Mouse (Mus musculus) skeletal muscle tissue, adult 2 months (tissue): ENCODE results near the gene Bcl2.
"Not testable (repeated sequence)": the region's sequence is repeated elsewhere in the genome, so short reads cannot be mapped to it uniquely, and the experiment has no call there.

Experiments used
- DNase-seq: peaks from one replicate; pipeline ENCODE4 v3.0.0-alpha.2; 2012; ENCODE audit warnings: low read depth, low spot score

The Bcl2 gene

GRCm38 (mm10) chr1:106559116-106559605 is 154.9 kb downstream of the Bcl2 start:
- no peak for DNase-seq

DNA sequence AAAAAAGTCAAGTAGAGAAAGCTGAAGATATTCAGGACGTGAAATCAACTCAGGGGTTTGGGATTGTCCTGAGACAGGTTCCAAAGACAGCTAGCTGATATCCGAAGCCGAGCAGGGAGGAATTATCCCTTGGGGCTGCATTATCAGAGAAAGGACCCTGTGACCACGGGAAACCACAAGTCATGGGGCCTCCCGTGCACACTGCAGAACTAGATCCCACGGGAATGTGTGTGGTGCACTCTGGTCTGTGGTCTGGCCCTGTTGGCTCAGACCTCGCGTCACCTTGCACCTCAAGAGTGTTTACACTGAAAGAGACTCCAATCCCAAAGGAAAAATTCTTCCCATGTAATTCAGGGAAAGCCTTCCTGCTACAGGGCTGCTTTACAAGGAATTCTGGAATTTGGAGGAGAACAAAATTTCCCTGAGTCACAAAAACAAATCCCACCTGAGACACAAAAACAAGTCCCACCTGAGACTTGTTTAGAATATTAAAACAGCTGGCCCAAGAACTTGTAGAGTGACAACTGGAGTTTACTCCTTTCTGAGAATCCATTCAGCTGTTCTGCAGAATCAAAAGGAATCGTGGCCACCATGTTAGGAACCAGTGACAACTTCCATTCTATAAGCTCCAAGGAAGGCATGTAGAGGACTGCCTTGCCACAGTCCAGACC is 158.4 kb downstream of the Bcl2 start:
- no peak for DNase-seq

DNA sequence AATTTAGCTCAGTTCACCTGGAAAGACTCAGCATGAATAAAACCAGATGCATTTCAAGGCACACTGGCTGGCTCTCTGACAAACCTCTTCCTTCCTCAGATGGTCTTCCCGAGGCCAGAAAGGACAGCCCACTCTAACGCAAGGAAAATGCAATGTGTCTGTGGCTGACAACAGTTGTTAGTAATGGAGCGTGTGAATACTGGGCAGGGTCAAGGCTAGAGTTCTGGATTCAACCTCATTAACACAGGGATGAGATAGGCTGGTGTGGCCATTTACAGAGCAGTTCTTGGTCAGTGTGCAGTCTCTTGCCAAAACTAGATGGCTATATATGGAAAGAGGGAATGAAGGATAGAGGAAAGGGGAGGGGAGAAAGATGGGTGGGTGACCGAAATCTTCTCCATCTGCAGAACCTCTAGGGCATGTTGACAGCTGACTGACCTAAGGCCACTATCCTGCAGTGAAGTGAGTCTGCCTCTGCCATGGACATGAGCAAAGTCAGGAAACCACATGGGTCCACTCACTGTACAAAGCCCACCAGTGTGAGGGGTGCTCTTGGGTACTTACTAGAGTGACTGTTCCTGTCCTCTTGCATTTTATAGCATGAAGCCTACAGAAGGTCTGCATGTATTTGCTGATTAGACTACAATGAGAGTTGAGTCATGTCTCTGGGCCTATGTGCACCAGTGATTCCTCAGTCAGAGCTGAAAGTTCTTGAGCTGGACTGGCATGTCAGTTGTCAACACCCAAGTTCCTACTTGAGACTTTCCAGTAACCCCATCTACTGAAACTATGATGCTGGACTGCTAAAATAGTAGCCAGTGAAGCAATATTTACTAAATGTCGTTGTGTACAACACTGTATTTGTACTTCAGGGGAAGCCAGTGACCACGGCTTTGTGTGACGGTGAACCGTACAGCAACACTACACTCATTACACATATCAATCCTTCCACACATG is 159.9 kb downstream of the Bcl2 start:
- DNase-seq = no peak

GRCm38 (mm10) chr1:106552856-106553255 is 161.2 kb downstream of the Bcl2 start:
- no peak for DNase-seq

DNA sequence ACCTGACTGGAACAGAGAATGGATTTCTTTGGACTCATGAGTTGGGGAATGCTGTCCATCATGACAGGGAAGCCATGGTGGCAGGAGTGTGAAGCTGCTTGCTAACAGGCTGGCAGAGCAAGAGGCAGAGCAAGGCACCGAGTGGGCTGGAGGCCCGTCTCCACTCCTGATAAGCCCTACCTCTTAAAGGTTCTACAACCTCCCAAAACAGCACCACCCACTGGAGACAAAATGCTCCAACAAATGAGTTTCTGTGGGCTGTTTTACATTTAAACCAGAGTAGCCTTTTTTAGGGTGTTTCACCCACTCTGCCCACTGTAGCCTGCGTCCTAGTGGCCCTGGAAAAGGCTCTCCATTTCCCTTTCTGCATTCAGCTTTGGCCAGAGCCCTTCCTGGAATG is 163.5 kb downstream of the Bcl2 start:
- no peak for DNase-seq

DNA sequence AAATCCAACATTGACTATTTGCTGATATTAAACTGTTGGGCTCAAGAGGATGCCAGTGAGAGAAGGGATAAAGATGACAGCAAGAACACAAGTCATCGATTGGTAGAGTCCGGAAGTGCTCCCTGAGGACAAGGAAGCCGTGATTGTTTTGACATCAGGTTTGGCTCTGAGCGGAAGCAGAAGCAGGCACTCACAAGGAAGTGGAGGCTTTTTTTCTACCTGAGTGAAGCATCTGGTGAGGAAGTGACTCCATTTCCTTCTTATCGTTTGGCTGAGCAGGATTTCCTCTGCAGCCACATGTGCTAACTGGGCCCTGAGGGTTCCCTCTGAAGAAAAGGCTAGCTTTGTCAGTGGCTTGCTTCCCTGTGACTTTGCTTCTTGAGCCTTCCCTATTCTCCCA is 165.0 kb downstream of the Bcl2 start:
- DNase-seq = no peak

DNA sequence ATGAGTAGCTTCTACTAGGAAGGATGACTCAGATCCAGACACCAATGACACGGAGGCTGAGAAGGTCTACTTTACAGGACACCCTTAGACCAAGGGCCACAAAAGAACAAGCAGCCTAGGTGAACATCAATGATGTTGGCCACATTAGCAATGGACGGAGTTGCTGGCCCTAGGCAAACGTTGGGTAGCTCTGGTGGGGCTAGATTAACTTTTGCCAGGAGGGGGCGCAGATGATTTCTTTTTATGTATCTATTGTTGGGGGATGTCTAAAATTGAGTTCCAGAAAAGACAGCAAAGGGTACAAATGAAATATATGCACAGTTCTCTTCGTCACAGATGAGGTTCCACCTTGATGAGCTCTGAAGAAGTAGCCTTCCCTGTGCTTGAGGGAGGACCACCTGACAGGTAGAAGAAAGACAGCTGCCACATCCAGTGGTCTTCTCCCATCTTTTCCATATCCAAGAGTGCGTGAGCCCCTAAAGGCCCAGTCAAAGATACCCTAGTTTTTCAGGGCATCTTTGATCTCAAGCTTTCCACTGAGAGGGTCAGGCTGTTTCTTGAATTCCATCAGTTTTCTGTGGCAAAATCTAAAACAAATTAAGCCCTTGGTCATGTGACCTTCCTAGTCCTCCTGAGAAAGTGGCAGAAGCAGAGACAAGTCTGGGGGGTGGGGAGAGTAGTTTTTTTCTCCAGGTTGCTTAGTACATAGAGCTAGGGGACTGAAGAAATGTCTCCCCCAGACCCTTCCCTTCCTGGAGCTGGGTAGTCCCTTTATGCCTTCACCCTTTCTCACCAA is 169.1 kb downstream of the Bcl2 start:
- DNase-seq = no peak

- no peak for DNase-seq
Observed at GRCm38 (mm10) chr1:106542731-106543130, 171.3 kb downstream of the Bcl2 start.

- no peak for DNase-seq
Observed at GRCm38 (mm10) chr1:106541851-106542250, 172.2 kb downstream of the Bcl2 start.

DNA sequence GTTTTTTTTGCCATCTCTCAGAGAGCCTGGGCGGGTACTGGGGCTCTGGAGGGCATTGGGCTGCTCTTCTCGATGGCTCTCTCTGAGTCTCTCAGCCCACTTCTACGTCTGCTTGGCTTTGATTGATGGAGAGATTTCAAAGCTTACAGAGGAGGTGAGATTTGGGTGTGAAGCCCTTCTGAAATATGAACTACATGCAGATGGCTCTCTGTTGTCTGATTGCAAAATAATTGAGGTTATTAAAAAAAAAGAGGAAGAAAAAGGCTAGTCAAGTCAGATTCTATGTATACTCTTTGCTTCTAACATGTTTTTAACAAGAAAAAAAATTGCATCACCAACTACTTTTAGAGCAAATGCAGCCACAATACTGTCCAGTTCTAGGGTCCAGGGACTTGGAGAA is 173.9 kb downstream of the Bcl2 start:
- DNase-seq = no peak

GRCm38 (mm10) chr1:106539029-106539428 is 175.0 kb downstream of the Bcl2 start:
- no peak for DNase-seq

- DNase-seq = not testable (repeated sequence)
Observed at GRCm38 (mm10) chr1:106534835-106535234, 179.2 kb downstream of the Bcl2 start.

GRCm38 (mm10) chr1:106529570-106529969 is 184.5 kb downstream of the Bcl2 start:
- DNase-seq = no peak

DNA sequence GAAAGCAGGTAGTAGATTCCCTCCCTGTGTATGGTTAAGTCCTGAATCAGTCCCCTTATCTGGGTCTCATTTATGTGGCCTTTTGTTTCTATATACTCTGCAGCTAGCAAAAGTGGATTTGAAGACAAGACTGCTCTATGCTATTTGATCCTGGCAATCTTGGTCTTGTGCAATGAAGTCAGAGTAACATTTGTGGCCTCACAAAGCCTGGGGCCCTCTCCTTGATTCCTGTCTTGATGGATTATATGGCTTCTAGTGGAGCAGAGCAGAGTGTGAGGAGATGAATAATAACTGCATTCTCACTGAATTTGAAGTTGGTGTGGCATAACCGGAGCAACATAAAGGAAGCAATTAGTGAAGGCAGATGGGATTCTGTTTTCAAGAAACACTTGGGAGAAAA is 186.5 kb downstream of the Bcl2 start:
- DNase-seq = no peak

GRCm38 (mm10) chr1:106526751-106527150 is 187.3 kb downstream of the Bcl2 start:
- peak; percentile 76 for DNase-seq

GRCm38 (mm10) chr1:106526112-106526511 is 188.0 kb downstream of the Bcl2 start:
- DNase-seq = no peak

- DNase-seq = peak; percentile 59
Observed at GRCm38 (mm10) chr1:106523741-106524140, 190.3 kb downstream of the Bcl2 start.

DNA sequence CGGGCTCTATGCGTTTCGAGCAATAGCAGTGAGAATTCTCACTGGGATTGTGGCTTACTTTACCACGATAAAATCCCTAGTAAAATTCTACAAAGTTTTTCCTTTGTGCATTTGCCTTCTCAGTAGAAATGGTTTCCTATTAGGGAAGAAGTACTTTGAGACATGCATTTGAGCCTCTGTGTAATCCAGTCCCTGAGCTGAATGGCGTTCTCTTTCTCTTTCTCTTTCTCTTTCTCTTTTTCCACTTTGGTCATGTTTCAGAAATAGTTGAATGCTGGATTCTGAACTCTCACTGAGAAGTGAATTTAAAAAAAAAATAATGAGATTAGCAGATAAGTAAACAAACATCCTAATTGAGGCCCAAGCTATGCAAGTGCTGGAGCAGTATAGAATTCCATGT is 191.1 kb downstream of the Bcl2 start:
- DNase-seq = no peak

DNA sequence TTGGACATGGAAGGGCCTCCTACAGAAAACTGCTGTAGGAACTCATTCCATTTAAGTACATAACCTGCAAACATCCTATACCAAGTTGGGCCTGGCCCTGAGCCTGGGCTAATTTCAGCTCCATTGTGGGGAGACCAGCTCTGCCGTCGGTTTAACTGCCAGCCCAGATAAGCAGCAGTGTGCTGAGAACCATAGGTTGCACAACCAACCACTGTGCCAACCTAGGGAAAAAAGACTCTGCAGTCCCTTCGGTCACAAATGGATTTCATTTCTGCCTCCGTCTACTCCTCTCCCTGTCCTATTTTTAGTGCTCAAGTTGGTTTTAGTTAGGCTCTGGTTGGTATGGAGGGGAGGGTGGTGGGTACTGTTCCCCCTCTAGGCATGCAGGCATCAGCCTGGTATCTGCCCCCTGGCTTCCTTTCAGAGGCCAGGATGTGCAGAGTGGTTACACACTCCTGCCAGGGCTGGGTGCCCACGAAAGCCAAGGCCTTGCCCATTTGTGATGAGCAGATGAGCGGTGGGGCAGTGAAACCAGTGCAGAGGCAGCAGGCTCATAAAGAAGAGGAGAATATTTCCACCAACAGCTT is 196.4 kb downstream of the Bcl2 start:
- no peak for DNase-seq

GRCm38 (mm10) chr1:106517099-106517498 is 197.0 kb downstream of the Bcl2 start:
- no peak for DNase-seq

DNA sequence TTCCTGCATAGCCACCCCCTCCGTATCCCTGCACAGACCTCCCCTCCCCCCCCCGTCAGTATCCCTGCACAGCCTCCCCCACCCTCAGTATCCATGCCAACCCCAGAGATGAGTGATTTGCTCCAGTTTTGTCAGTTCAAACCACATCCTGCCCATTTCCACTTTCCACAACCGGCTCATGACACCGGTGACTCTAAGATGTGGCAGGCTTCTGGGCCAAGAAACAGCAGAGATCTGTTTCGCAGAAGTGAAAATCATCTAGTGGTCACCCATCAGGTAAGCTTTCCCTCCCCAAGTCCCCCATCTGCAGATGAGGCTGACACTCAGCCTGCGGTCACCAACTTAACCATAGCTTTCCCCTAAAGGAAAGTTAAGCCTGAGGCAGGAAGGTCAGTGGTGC is 198.5 kb downstream of the Bcl2 start:
- no peak for DNase-seq
